In genomic region chr4:134920631-134921030, GRCm38 (mm10) we compare ENCODE assay signal across 27 mouse cellular contexts. TPM values are rescaled to one million over a fixed set of nuclear protein-coding genes. Genes with fewer than 3 reads are reported as not detected.
DNase-seq lines count a peak whose midpoint lies in the region; ATAC-seq and TF ChIP-seq lines count a peak whose summit lies in the region.
"Had no signal": no experiment of that assay in that cellular context is flagged by ENCODE, and none has a peak within 500 bp of the region (broad histone marks: within the 10 kb centered on the region; RNA-seq: fewer than 3 reads in every experiment).

No protein-coding gene starts in this region.

- TF ChIP-seq POLR2A in spleen, adult 2 months (IDR thresholded peaks at IDR 0.05; ENCODE audit: low read depth, low read length): no peak

- in situ Hi-C loops in ES-E14 (cut with MboI; ENCODE audit: low sequenced_read_pairs in 2 of 2, unreplicated experiment in 2 of 2): no loop called here

- H3K27me3 ChIP-seq in spleen, adult 2 months (ENCODE audit: control insufficient read depth, insufficient read depth, low read length): no peaks in the 10 kb centered on the region
- no peaks in the 10 kb centered on the region for H3K27me3 ChIP-seq in liver, embryonic 15.5 days
- H3K27me3 ChIP-seq: hindbrain, embryonic 13.5 days; limb, embryonic 15.5 days had no signal

- H3K4me1 ChIP-seq in spleen, adult 2 months (ENCODE audit: control insufficient read depth, insufficient read depth, insufficient read length): peaks cover 31% of the 10 kb centered on the region; the same call in 1 of the 2 replicates
- H3K4me1 ChIP-seq in ES-E14 (ENCODE audit: control insufficient read depth in 2 of 2, insufficient read depth in 2 of 2, low read length in 2 of 2, poor library complexity in 1 of 2): peaks cover 5 to 6% of the 10 kb centered on the region in 2 experiments; a peak in 2 of 4 replicates
- H3K4me1 ChIP-seq in liver, embryonic 15.5 days (replicated peaks): peaks cover 72% of the 10 kb centered on the region

- H3K27ac ChIP-seq in spleen, adult 2 months (ENCODE audit: insufficient read depth, low read length): peak overlapping the region; percentile 78
- no peak overlapping the region for H3K27ac ChIP-seq in ES-E14 (ENCODE audit: insufficient read depth, low read depth, low read length, poor library complexity, severe bottlenecking)
- peak overlapping the region; percentile 70 for H3K27ac ChIP-seq in liver, embryonic 15.5 days (replicated peaks)
- H3K27ac ChIP-seq: hindbrain, embryonic 13.5 days; limb, embryonic 10.5 days; limb, embryonic 15.5 days; midbrain, embryonic 10.5 days had no signal

- H3K36me3 ChIP-seq in spleen, adult 2 months (ENCODE audit: control insufficient read depth, insufficient read depth, low read length): peaks cover 11% of the 10 kb centered on the region
- peaks cover 17% of the 10 kb centered on the region for H3K36me3 ChIP-seq in ES-E14 (ENCODE audit: control insufficient read depth, insufficient read depth, low read length, poor library complexity, severe bottlenecking)
- H3K36me3 ChIP-seq in liver, embryonic 15.5 days (replicated peaks): peaks cover 12% of the 10 kb centered on the region

- no peak overlapping the region for H3K9ac ChIP-seq in ES-E14 (ENCODE audit: insufficient read depth, low read depth, low read length, poor library complexity, severe bottlenecking)
- no peak overlapping the region for H3K9ac ChIP-seq in liver, embryonic 15.5 days
- H3K9ac ChIP-seq: hindbrain, embryonic 13.5 days; limb, embryonic 15.5 days; lung, embryonic 14.5 days had no signal

- no peak overlapping the region for H3K4me3 ChIP-seq in spleen, adult 2 months (ENCODE audit: extremely low read depth, insufficient read depth, insufficient read length)
- no peak overlapping the region for H3K4me3 ChIP-seq in ES-E14 (ENCODE audit: insufficient read depth in 1 of 2, low read depth in 1 of 2, low read length in 2 of 2, poor library complexity in 1 of 2, severe bottlenecking in 1 of 2)
- H3K4me3 ChIP-seq in liver, embryonic 15.5 days (replicated peaks): no peak overlapping the region
- H3K4me3 ChIP-seq: hindbrain, embryonic 13.5 days; limb, embryonic 10.5 days; limb, embryonic 15.5 days; midbrain, embryonic 10.5 days had no signal

- H3K9me3 ChIP-seq in ES-E14 (ENCODE audit: control insufficient read depth, insufficient read depth, low read depth, low read length): no peaks in the 10 kb centered on the region
- H3K9me3 ChIP-seq in liver, embryonic 15.5 days (replicated peaks): no peaks in the 10 kb centered on the region
- H3K9me3 ChIP-seq: hindbrain, embryonic 13.5 days; limb, embryonic 10.5 days; limb, embryonic 15.5 days; midbrain, embryonic 10.5 days had no signal

- 82% methylated on average over 6 of the region's 6 CpGs for WGBS in spleen, adult 2 months
- 84% methylated on average over 6 of the region's 6 CpGs for WGBS in liver, embryonic 15.5 days (ENCODE audit: insufficient replicate concordance)

- TF ChIP-seq CTCF in spleen, adult 2 months (IDR thresholded peaks at IDR 0.05; ENCODE audit: extremely low read depth, insufficient read depth, insufficient read length, insufficient replicate concordance): no peak

- H3K4me2 ChIP-seq in liver, embryonic 15.5 days: no peak overlapping the region
- H3K4me2 ChIP-seq: heart, embryonic 11.5 days; hindbrain, embryonic 13.5 days; limb, embryonic 15.5 days; lung, embryonic 14.5 days had no signal

- ATAC-seq in liver, embryonic 15.5 days (ENCODE audit: insufficient read depth): no peak
- ATAC-seq: forebrain, embryonic 16.5 days; intestine, postnatal 0 days; midbrain, embryonic 16.5 days had no signal

- no peak for DNase-seq in spleen, adult 2 months (ENCODE audit: low read depth in 1 of 2, low spot score in 2 of 2)
- DNase-seq in spleen, postnatal 14 days (ENCODE audit: low spot score in 2 of 2): no peak
- DNase-seq in ES-E14 (ENCODE audit: low read depth, low spot score): no peak
- no peak for DNase-seq in right cerebral cortex, adult 18-20 months
- DNase-seq in kidney, adult 8-10 months: no peak
- DNase-seq in frontal cortex, postnatal 25 days (ENCODE audit: low spot score in 2 of 2): no peak
- DNase-seq: adrenal gland, postnatal 25 days; cerebellum, adult 2 months; cerebellum, postnatal 14 days; gastrocnemius, postnatal 25 days; heart, postnatal 4 days; kidney, postnatal 14 days; lung, embryonic 14.5 days; lung, postnatal 14 days had no signal

TF ChIP-seq in ES-E14, 5 proteins besides CTCF, POLR2A, EP300 and RAD21:
- TF ChIP-seq ZC3H11A (IDR thresholded peaks at IDR 0.05; ENCODE audit: borderline replicate concordance, low read depth, low read length): 0 out of 2 replicates have a peak, but pooled peaks have one; percentile 31
- no peak for TF ChIP-seq MAFK (IDR thresholded peaks at IDR 0.05; ENCODE audit: insufficient read depth, low read depth, low read length)

RNA-seq across cellular contexts. Expression of gene Rsrp1, which starts 2.8 kb away (rescaled TPM):
- polyA plus RNA-seq in spleen, adult 2 months (2012; rRNA removed): 691 and 1,139 TPM in 2 replicates
- 93.9 and 130 TPM in 2 replicates for total RNA-seq in ES-E14 (2012; rRNA removed)
- 280 and 309 TPM in 2 replicates for polyA plus RNA-seq in liver, embryonic 15.5 days (2015; fragmentation: Nextera tagmentation; extraction: Ambion mirVana)

RNA-seq across cellular contexts. Expression of gene Tmem50a, which starts 5.8 kb away (rescaled TPM):
- polyA plus RNA-seq in spleen, adult 2 months (2012; rRNA removed): 83.2 and 90.6 TPM in 2 replicates
- total RNA-seq in ES-E14 (2012; rRNA removed): 118 and 183 TPM in 2 replicates
- polyA plus RNA-seq in liver, embryonic 15.5 days (2015; fragmentation: Nextera tagmentation; extraction: Ambion mirVana): 70.6 and 79.4 TPM in 2 replicates

RNA-seq across cellular contexts. Expression of gene Syf2, which starts 10.1 kb away (rescaled TPM):
- 19.2 TPM in 2 replicates for polyA plus RNA-seq in spleen, adult 2 months (2012; rRNA removed)
- total RNA-seq in ES-E14 (2012; rRNA removed): 68.3 and 76.6 TPM in 2 replicates
- polyA plus RNA-seq in liver, embryonic 15.5 days (2015; fragmentation: Nextera tagmentation; extraction: Ambion mirVana): 46.4 and 50.2 TPM in 2 replicates

RNA-seq across cellular contexts. Expression of gene Rhd, which starts 56.3 kb away (rescaled TPM):
- polyA plus RNA-seq in spleen, adult 2 months (2012; rRNA removed): 69.5 and 84.0 TPM in 2 replicates
- 12.4 and 21.0 TPM in 2 replicates for total RNA-seq in ES-E14 (2012; rRNA removed)
- polyA plus RNA-seq in liver, embryonic 15.5 days (2015; fragmentation: Nextera tagmentation; extraction: Ambion mirVana): 587 and 603 TPM in 2 replicates
- total RNA-seq: gastrocnemius, adult 18-20 months; gastrocnemius, postnatal 25 days; layer of hippocampus, adult 18-20 months; left cerebral cortex, postnatal 10 days; neutrophil, adult 5-6 weeks had no signal
